In genomic region chr3:135886659-135887027, GRCm38 (mm10) we compare ENCODE assay signal across 9 mouse cellular contexts.
DNase-seq lines count a peak whose midpoint lies in the region; ATAC-seq lines count a peak whose summit lies in the region.
"Had no signal": no experiment of that assay in that cellular context is flagged by ENCODE, and none has a peak within 500 bp of the region (broad histone marks: within the 10 kb centered on the region; RNA-seq: fewer than 3 reads in every experiment).

No protein-coding gene starts in this region.

- H3K36me3 ChIP-seq in lung, embryonic 16.5 days (ENCODE audit: control insufficient read depth, insufficient read depth, low read length), result no peaks in the 10 kb centered on the region
- H3K36me3 ChIP-seq: heart, embryonic 15.5 days had no signal

- ATAC-seq in granulocyte monocyte progenitor cell, adult 5-6 weeks (replicated peaks; ENCODE audit: poor library complexity, severe bottlenecking), result peak; percentile 62
- ATAC-seq in lung, embryonic 16.5 days (ENCODE audit: low read depth), result peak; percentile 45; the same call in 1 of the 2 replicates

- H3K27ac ChIP-seq in lung, embryonic 16.5 days (ENCODE audit: low read length), result no peak overlapping the region
- H3K27ac ChIP-seq: heart, embryonic 15.5 days had no signal

- WGBS in lung, embryonic 16.5 days, result 37% methylated on average over 12 of the region's 12 CpGs

- no peaks in the 10 kb centered on the region for H3K27me3 ChIP-seq in lung, embryonic 16.5 days (ENCODE audit: control insufficient read depth, insufficient read depth, low read depth, low read length)
- H3K27me3 ChIP-seq: heart, embryonic 15.5 days had no signal

- H3K4me1 ChIP-seq in lung, embryonic 16.5 days (replicated peaks; ENCODE audit: control insufficient read depth, insufficient read depth, low read length), result no peaks in the 10 kb centered on the region
- H3K4me1 ChIP-seq: heart, embryonic 15.5 days had no signal

- H3K4me3 ChIP-seq in lung, embryonic 16.5 days (ENCODE audit: low read length), result no peak overlapping the region
- H3K4me3 ChIP-seq: heart, embryonic 15.5 days had no signal

- no peak overlapping the region for H3K9ac ChIP-seq in lung, embryonic 16.5 days (ENCODE audit: low read length)
- H3K9ac ChIP-seq: heart, embryonic 15.5 days had no signal

- DNase-seq in CD4-positive helper T cell, adult 2 months (ENCODE audit: low read depth, low spot score), result peak; percentile 25
- peak; percentile 87 for DNase-seq in adipocyte (ENCODE audit: low spot score)
- DNase-seq in embryo, embryonic 10 days (ENCODE audit: low spot score), result peak; percentile 82
- peak; percentile 80 to 83 for DNase-seq in kidney, postnatal 4 days
- peak; percentile 42 for DNase-seq in retina, adult 2 months (ENCODE audit: low read depth, low spot score)
- peak; percentile 70 for DNase-seq in urinary bladder, postnatal 25 days (ENCODE audit: low spot score)

- H3K9me3 ChIP-seq in lung, embryonic 16.5 days (ENCODE audit: control insufficient read depth, low read length), result no peaks in the 10 kb centered on the region
- H3K9me3 ChIP-seq: heart, embryonic 15.5 days had no signal

- peak overlapping the region; percentile 12; the same call in 1 of the 2 replicates for H3K4me2 ChIP-seq in lung, embryonic 16.5 days (ENCODE audit: low read depth, low read length)
- H3K4me2 ChIP-seq: heart, embryonic 15.5 days had no signal

Comparison
In these comparisons a context has a peak if more than half of its experiments do, and no peak if none do; other contexts are left out.
1. DNase-seq: peak in every context shown above with its lines; median percentile 87 in adipocyte; 82 in embryo, embryonic 10 days; 82 in kidney, postnatal 4 days; 70 in urinary bladder, postnatal 25 days; 42 in retina, adult 2 months; 25 in CD4-positive helper T cell, adult 2 months.